Mouse (Mus musculus) neural tube, embryonic 15.5 days (tissue): Measurements from ENCODE around the gene Tcaim. TPM values are rescaled to one million over a fixed set of nuclear protein-coding genes. Genes with fewer than 3 reads are reported as not detected.

Experiments
- ATAC-seq: fragments of 200-750 bp; cut with Nextera tagmentation; 2 replicates; pipeline ENCODE4 v1.8.0; 2017; ENCODE audit warnings: mild to moderate bottlenecking, moderate TSS enrichment, moderate library complexity; ENCODE audit not compliant: low FRiP score
- H3K27ac ChIP-seq: fragments of 300-500 bp; sonication (generic); replicated peaks from 2 replicates; pipeline ENCODE4 v1.5.1; 2015; ENCODE audit warnings: mild to moderate bottlenecking, inconsistent platforms
- H3K27me3 ChIP-seq: fragments of 300-500 bp; sonication (generic); replicated peaks from 2 replicates; pipeline ENCODE4 v1.6.1; 2015; ENCODE audit warnings: inconsistent platforms
- H3K36me3 ChIP-seq: fragments of 300-500 bp; sonication (generic); 2 replicates; pipeline ENCODE4 v1.6.1; 2015; ENCODE audit warnings: inconsistent platforms
- H3K4me1 ChIP-seq: fragments of 300-500 bp; sonication (generic); 2 replicates; pipeline ENCODE4 v1.6.1; 2015; ENCODE audit warnings: inconsistent platforms
- H3K4me2 ChIP-seq: fragments of 300-500 bp; sonication (generic); 2 replicates; pipeline ENCODE4 v1.6.1; 2015; ENCODE audit warnings: inconsistent platforms, mild to moderate bottlenecking, moderate library complexity
- H3K4me3 ChIP-seq: fragments of 300-500 bp; sonication (generic); replicated peaks from 2 replicates; pipeline ENCODE4 v1.5.1; 2015; ENCODE audit warnings: mild to moderate bottlenecking, inconsistent platforms
- H3K9ac ChIP-seq: fragments of 300-500 bp; sonication (generic); replicated peaks from 2 replicates; pipeline ENCODE4 v1.6.1; 2015; ENCODE audit warnings: mild to moderate bottlenecking, inconsistent platforms
- H3K9me3 ChIP-seq: fragments of 300-500 bp; sonication (generic); replicated peaks from 2 replicates; pipeline ENCODE4 v1.6.1; 2016; ENCODE audit warnings: inconsistent platforms
- WGBS: fragments of 180-500 bp; shearing (Covaris S2); methylation state at CpG from one replicate; pipeline ENCODE4 v1.1.7; 2015; ENCODE audit warnings: mixed read lengths; 5-methylcytosine and 5-hydroxymethylcytosine counted together
- polyA plus RNA-seq: library from polyadenylated mRNA; unstranded; fragments of >200 nt; fragmentation: Nextera tagmentation; extraction: Ambion mirVana; gene quantifications from 2 replicates; pipeline ENCODE4 v1.2.1, GENCODE M21; 2015

Gene Tcaim
- polyA plus RNA-seq, 1 experiment from 2014 or later = 9.0 TPM

DNA sequence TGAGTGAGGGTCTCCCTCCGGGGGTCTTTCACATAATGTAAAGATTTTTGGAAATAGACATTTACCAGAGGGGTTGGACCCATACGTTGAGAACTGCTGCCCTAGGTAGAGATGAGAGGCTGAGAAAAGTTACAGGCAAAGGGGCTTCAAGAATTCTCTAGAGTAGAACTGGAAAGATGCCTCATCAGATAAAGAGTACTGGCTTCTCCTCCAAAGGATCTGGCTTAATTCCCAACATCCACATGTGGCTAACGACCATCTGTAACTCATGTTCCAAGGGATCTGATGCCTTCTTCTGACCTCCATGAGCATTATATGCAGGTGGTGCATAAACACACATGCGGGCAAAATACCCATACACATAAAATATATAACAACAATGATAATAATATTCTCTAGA is 50.3 kb downstream of the Tcaim start:
- Histone ChIP-seq H3K4me3 (no peak overlapping the region), H3K27me3 (no peaks in the 10 kb centered on the region), H3K9ac (no peak overlapping the region), H3K9me3 (0 out of 2 replicates have a peak, but pooled peaks cover 6% of the 10 kb centered on the region), H3K4me2 (no peak overlapping the region), H3K4me1 (no peaks in the 10 kb centered on the region), H3K27ac (no peak overlapping the region), H3K36me3 (peaks cover 93% of the 10 kb centered on the region)
- WGBS = 96% methylated on average over 4 of the region's 4 CpGs
- ATAC-seq = no peak

DNA sequence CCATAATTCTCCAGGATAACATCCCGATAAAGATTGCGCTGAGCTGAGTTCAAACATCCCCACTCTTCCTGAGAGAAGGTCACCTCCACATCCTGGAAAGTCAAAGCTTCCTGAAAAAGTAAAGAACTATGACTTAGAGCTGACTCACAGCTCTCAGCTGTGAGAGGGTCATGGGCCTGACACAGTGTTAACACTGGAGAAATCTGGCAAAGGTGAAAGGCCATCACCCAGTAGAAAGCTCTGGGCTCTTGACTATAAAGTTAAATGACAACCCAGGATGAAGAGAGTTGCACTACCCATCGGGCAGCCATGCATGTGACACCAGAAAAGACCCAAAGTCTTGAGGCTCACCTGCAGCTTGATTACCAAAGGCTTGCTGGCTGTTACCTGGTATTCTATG is 51.4 kb downstream of the Tcaim start:
- WGBS = 99% methylated on average over 3 of the region's 3 CpGs
- ATAC-seq = no peak
- H3K4me1 ChIP-seq = peaks cover under 1% of the 10 kb centered on the region; the same call in 1 of the 2 replicates

GRCm38 (mm10) chr9:122860752-122861151 is 55.4 kb downstream of the Tcaim start:
- Histone ChIP-seq H3K4me3 (no peak overlapping the region), H3K4me1 (peaks cover 23% of the 10 kb centered on the region), H3K9me3 (no peaks in the 10 kb centered on the region; the same call in 1 of the 2 replicates), H3K27me3 (no peaks in the 10 kb centered on the region), H3K9ac (no peak overlapping the region), H3K27ac (no peak overlapping the region), H3K4me2 (no peak overlapping the region), H3K36me3 (peaks cover 64% of the 10 kb centered on the region)
- no peak for ATAC-seq

More for the DNA sequence above, 51.4 kb downstream of the Tcaim start:
- Histone ChIP-seq H3K36me3 (peaks cover 93% of the 10 kb centered on the region), H3K9ac (no peak overlapping the region), H3K9me3 (peaks cover 6% of the 10 kb centered on the region; the same call in 1 of the 2 replicates), H3K4me2 (no peak overlapping the region), H3K27me3 (no peaks in the 10 kb centered on the region), H3K27ac (no peak overlapping the region), H3K4me3 (no peak overlapping the region)

- H3K9me3 ChIP-seq = no peaks in the 10 kb centered on the region; the same call in 1 of the 2 replicates
- H3K4me2 ChIP-seq = peak overlapping the region; percentile 60; the same call in 1 of the 2 replicates
- peaks cover 27% of the 10 kb centered on the region for H3K4me1 ChIP-seq
- no peak overlapping the region for H3K9ac ChIP-seq
- H3K4me3 ChIP-seq = no peak overlapping the region
- peaks cover 38% of the 10 kb centered on the region for H3K36me3 ChIP-seq
- WGBS = 86% methylated on average over 2 of the region's 2 CpGs
- no peak overlapping the region for H3K27ac ChIP-seq
- H3K27me3 ChIP-seq = no peaks in the 10 kb centered on the region
- no peak for ATAC-seq
These were observed 58.4 kb downstream of the Tcaim start for GRCm38 (mm10) chr9:122863731-122864130.

DNA sequence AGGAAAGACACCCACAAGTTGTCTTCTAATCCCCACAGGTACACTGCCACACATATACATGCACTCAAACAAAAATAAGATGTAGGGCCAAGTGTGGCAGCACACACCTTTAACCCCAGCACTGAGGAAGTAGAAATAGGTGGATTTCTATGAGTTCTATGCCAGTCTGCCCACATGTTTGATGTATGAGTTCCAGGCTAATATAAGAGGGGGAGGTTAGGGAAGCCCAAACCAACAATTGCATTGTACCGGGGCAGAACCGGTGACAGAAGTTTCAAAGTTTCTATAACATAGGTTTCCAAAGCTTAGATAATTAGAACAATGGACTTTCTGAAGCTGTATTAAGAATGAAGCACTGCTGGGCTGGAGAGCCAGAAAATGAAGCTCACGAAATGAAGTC is 59.5 kb downstream of the Tcaim start:
- Histone ChIP-seq H3K9ac (peak overlapping the region; percentile 82), H3K4me2 (peak overlapping the region; percentile 60)

GRCm38 (mm10) chr9:122865697-122866166 is 60.4 kb downstream of the Tcaim start, which contains the start of gene Zfp445:
Gene Zfp445 (minus strand): TSS chr9:122866006.
- ATAC-seq = peak; percentile 93
- under 1% methylated on average over 34 of the region's 34 CpGs for WGBS
- Histone ChIP-seq H3K4me2 (peak within 1 kb of the TSS; percentile 60), H3K9ac (peak within 1 kb of the TSS; percentile 82), H3K27me3 (no peaks in the 10 kb centered on the region), H3K36me3 (peaks cover 19% of the 10 kb centered on the region), H3K4me1 (peaks cover 27% of the 10 kb centered on the region), H3K27ac (peak within 1 kb of the TSS; percentile 84), H3K4me3 (peak within 1 kb of the TSS; percentile 87), H3K9me3 (no peaks in the 10 kb centered on the region; the same call in 1 of the 2 replicates)

More for the DNA sequence above, 59.5 kb downstream of the Tcaim start:
- H3K4me3 ChIP-seq = peak overlapping the region; percentile 87
- H3K36me3 ChIP-seq = peaks cover 28% of the 10 kb centered on the region
- no peak for ATAC-seq
- WGBS = 65% methylated on average over 3 of the region's 3 CpGs
- H3K9me3 ChIP-seq = no peaks in the 10 kb centered on the region; the same call in 1 of the 2 replicates
- H3K27me3 ChIP-seq = no peaks in the 10 kb centered on the region
- no peak overlapping the region for H3K27ac ChIP-seq
- peaks cover 27% of the 10 kb centered on the region for H3K4me1 ChIP-seq

DNA sequence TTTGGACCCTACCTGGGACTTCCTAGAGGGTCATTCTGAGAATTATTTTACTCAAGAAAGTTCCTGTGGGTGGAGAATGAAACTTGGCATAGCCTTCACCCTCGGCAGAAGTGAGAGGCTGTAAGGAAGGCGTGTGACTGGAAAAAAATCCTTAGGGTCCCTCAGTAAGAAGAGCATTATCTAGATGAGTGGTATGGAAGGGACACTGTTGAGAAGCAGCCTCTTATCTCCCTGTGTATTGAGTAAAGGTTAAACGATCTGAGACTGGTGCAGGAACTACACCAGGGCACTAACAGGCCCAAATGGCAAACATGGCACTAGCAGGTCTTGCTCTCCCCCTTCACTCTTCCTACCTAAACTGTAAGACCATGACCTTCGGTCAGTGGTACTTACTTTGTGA is 60.9 kb downstream of the Tcaim start:
- no peaks in the 10 kb centered on the region for H3K27me3 ChIP-seq
- no peaks in the 10 kb centered on the region; the same call in 1 of the 2 replicates for H3K9me3 ChIP-seq
- ATAC-seq = peak; percentile 48
- H3K36me3 ChIP-seq = peaks cover 14% of the 10 kb centered on the region
- H3K27ac ChIP-seq = no peak overlapping the region
- peak overlapping the region; percentile 87 for H3K4me3 ChIP-seq
- H3K9ac ChIP-seq = peak overlapping the region; percentile 82
- 90% methylated on average over 4 of the region's 4 CpGs for WGBS
- peaks cover 27% of the 10 kb centered on the region for H3K4me1 ChIP-seq
- H3K4me2 ChIP-seq = peak overlapping the region; percentile 60

DNA sequence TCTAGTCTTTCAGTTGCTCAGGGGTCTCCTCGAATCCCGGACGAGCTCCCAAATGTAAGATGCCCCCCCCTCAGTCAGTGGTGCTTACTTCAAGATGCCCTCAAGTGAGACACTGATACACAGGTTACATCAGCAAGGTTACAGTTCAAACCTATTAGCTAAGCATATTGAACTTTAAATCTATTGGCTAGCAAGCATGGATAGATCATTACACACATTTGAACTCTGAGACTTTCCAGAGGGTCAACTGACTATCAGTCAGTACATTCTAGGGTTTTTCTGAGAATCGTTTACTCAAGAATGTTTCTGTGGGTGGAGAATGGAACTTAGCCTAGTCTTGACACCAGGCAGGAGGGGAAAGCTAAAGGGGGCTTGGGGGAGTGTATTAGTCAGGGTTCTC is 67.3 kb downstream of the Tcaim start:
- ATAC-seq = no peak
- Histone ChIP-seq H3K9me3 (no peaks in the 10 kb centered on the region), H3K9ac (no peak overlapping the region), H3K4me1 (no peaks in the 10 kb centered on the region), H3K27me3 (no peaks in the 10 kb centered on the region), H3K27ac (no peak overlapping the region), H3K36me3 (no peaks in the 10 kb centered on the region), H3K4me2 (no peak overlapping the region), H3K4me3 (no peak overlapping the region)
- 92% methylated on average over 4 of the region's 4 CpGs for WGBS

GRCm38 (mm10) chr9:122874653-122875052 is 69.3 kb downstream of the Tcaim start:
- Histone ChIP-seq H3K4me1 (no peaks in the 10 kb centered on the region), H3K36me3 (no peaks in the 10 kb centered on the region), H3K27me3 (no peaks in the 10 kb centered on the region), H3K9ac (no peak overlapping the region), H3K27ac (no peak overlapping the region), H3K9me3 (no peaks in the 10 kb centered on the region), H3K4me3 (no peak overlapping the region), H3K4me2 (no peak overlapping the region)
- no peak for ATAC-seq
- 72% methylated on average over 1 of the region's 1 CpGs for WGBS

DNA sequence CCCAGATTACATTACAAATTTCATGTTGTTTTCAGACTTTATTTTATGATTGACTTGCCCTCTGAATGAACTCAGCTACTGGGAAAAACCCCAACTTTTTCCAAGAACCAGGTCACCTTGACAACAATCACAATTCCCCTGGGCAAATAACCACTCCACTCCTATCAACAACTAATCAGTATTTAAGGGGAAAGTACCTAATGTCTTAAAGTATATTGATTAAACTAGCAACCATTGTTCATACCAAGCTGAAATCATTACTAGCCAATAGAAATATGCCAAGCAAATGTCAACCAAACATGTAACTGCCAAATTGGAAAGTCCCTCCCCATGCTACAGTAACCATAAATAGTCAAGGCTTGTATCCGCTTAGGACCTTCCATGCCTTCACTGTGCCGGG is 69.8 kb downstream of the Tcaim start:
- H3K9me3 ChIP-seq = no peaks in the 10 kb centered on the region
- H3K36me3 ChIP-seq = no peaks in the 10 kb centered on the region
- no peak overlapping the region for H3K9ac ChIP-seq
- H3K27me3 ChIP-seq = no peaks in the 10 kb centered on the region
- WGBS = 93% methylated on average over 2 of the region's 2 CpGs
- ATAC-seq = no peak
- no peak overlapping the region for H3K4me2 ChIP-seq
- H3K27ac ChIP-seq = no peak overlapping the region
- H3K4me3 ChIP-seq = no peak overlapping the region
- no peaks in the 10 kb centered on the region for H3K4me1 ChIP-seq

- Histone ChIP-seq H3K4me1 (peaks cover 10% of the 10 kb centered on the region), H3K4me3 (peak within 1 kb of the TSS; percentile 61), H3K4me2 (peak within 1 kb of the TSS; percentile 71), H3K9ac (no peak within 1 kb of the TSS), H3K27me3 (no peaks in the 10 kb centered on the region), H3K36me3 (peaks cover 9% of the 10 kb centered on the region), H3K9me3 (no peaks in the 10 kb centered on the region), H3K27ac (peak within 1 kb of the TSS; percentile 56; the same call in 1 of the 2 replicates)
- no peak for ATAC-seq
- WGBS = 92% methylated on average over 3 of the region's 3 CpGs
These were observed 80.0 kb downstream of the Tcaim start, which contains the start of gene Zkscan7 for GRCm38 (mm10) chr9:122885385-122885784. Gene Zkscan7 (plus strand): TSS chr9:122885685.
